Mouse (Mus musculus): ENCODE measurements around the gene Stim2. TPM values are rescaled to one million over a fixed set of nuclear protein-coding genes. Genes with fewer than 3 reads are reported as not detected.

Gene Stim2
- total and polyA plus RNA-seq, 2 experiments = 12.2 to 13.2 TPM

DNA sequence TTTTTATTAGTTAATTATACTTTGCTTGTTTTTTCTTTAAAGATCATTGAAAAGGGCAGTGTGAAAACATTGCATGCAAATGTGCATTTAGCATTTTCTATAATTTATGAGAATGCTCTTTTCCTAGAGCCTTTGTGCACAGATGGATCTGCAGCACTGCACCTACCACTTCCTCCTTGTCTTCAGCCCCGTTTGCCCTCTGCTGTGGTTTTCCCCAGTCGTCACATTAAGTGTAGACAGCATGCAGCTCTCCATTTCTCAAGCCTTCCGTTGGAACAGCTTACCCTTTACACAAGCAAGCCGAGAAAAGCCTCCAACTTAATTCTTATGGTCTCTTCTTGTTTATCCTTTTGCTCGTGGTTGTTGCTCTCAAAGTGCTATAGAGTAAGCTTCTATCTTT lies 103.0 kb downstream of the Stim2 start:
- H3K27ac ChIP-seq (replicated peaks; ENCODE audit: insufficient read depth, low read depth, low read length) = no peak overlapping the region
- peaks cover 5% of the 10 kb centered on the region; the same call in 1 of the 2 replicates for H3K79me2 ChIP-seq (ENCODE audit: control insufficient read depth, insufficient read depth, low read length)
- no peak for DNase-seq (ENCODE audit: extremely low read depth, low read depth, low spot score)
- H3K9ac ChIP-seq (ENCODE audit: low read depth, low read length) = no peak overlapping the region
- no peak for TF ChIP-seq CTCF (IDR thresholded peaks at IDR 0.05; ENCODE audit: low read depth, low read length)
- TF ChIP-seq POLR2A (IDR thresholded peaks at IDR 0.05; ENCODE audit: extremely low read depth, insufficient read depth, low read length) = no peak
- H3K4me1 ChIP-seq (ENCODE audit: control insufficient read depth, insufficient read depth, low read length) = no peaks in the 10 kb centered on the region
- peaks cover 16% of the 10 kb centered on the region for H3K36me3 ChIP-seq (ENCODE audit: control insufficient read depth, insufficient read depth, low read length)
- 82% methylated on average over 5 of the region's 5 CpGs for whole genome bisulfite sequencing
- no peak overlapping the region for H3K4me3 ChIP-seq (ENCODE audit: insufficient read depth, low read depth, low read length)
- H3K27me3 ChIP-seq (ENCODE audit: control insufficient read depth, insufficient read depth, low read length) = no peaks in the 10 kb centered on the region

DNA sequence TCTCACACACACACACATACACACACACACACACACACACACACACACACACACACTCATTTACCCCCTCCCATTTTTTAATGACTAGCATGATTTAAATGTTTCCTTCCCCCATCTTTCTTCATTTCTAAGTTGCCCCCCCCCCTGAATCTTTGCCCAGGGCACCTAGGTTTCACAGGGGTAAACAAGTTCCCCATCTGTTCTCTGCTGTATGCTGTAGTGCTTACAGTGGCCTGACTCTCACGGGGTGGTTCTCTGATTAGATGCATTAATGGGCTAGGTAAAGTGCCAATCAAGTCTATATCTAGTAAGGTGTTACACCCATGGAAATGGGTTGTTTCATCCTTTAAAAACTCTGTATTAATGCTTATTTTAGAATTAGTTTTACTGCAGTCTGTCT lies 103.7 kb downstream of the Stim2 start:
- H3K36me3 ChIP-seq (ENCODE audit: control insufficient read depth, insufficient read depth, low read length) = peaks cover 16% of the 10 kb centered on the region
- H3K27ac ChIP-seq (replicated peaks; ENCODE audit: insufficient read depth, low read depth, low read length) = no peak overlapping the region
- H3K4me3 ChIP-seq (ENCODE audit: insufficient read depth, low read depth, low read length) = no peak overlapping the region
- no peaks in the 10 kb centered on the region for H3K27me3 ChIP-seq (ENCODE audit: control insufficient read depth, insufficient read depth, low read length)
- no peak overlapping the region for H3K9ac ChIP-seq (ENCODE audit: low read depth, low read length)
- peaks cover under 1% of the 10 kb centered on the region; the same call in 1 of the 2 replicates for H3K4me1 ChIP-seq (ENCODE audit: control insufficient read depth, insufficient read depth, low read length)
- H3K79me2 ChIP-seq (ENCODE audit: control insufficient read depth, insufficient read depth, low read length) = peaks cover 2% of the 10 kb centered on the region; the same call in 1 of the 2 replicates
- no peak for DNase-seq (ENCODE audit: extremely low read depth, low read depth, low spot score)
- TF ChIP-seq POLR2A (IDR thresholded peaks at IDR 0.05; ENCODE audit: extremely low read depth, insufficient read depth, low read length) = no peak
- no peak for TF ChIP-seq CTCF (IDR thresholded peaks at IDR 0.05; ENCODE audit: low read depth, low read length)
- WGBS = 88% methylated on average over 1 of the region's 1 CpGs

DNA sequence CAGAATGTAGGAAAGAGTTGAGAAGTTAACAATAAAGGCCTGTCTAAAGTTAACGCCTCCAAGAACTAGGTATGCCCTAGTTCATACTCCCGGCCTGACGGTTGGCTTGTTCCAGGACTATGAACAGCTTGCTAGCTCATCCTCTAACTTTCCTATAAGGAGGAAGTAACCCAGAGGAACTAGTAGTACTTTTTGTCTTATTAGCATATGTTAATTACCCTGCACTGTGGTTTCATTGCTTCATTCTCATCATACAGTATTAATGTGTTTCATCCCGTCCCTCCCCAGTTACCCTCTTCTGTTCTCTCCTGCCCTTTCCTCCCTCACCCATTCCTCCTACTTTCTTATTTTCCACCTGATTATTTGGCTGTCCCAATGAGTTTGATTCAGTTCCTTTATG lies 108.4 kb downstream of the Stim2 start:
- H3K9ac ChIP-seq (ENCODE audit: low read depth, low read length) = no peak overlapping the region
- no peak for TF ChIP-seq POLR2A (IDR thresholded peaks at IDR 0.05; ENCODE audit: extremely low read depth, insufficient read depth, low read length)
- TF ChIP-seq CTCF (IDR thresholded peaks at IDR 0.05; ENCODE audit: low read depth, low read length) = no peak
- peaks cover 27% of the 10 kb centered on the region for H3K36me3 ChIP-seq (ENCODE audit: control insufficient read depth, insufficient read depth, low read length)
- no peaks in the 10 kb centered on the region; the same call in 1 of the 2 replicates for H3K79me2 ChIP-seq (ENCODE audit: control insufficient read depth, insufficient read depth, low read length)
- H3K4me1 ChIP-seq (ENCODE audit: control insufficient read depth, insufficient read depth, low read length) = peaks cover 12% of the 10 kb centered on the region
- no peak overlapping the region for H3K4me3 ChIP-seq (ENCODE audit: insufficient read depth, low read depth, low read length)
- H3K27ac ChIP-seq (replicated peaks; ENCODE audit: insufficient read depth, low read depth, low read length) = no peak overlapping the region
- H3K27me3 ChIP-seq (ENCODE audit: control insufficient read depth, insufficient read depth, low read length) = no peaks in the 10 kb centered on the region
- DNase-seq (ENCODE audit: extremely low read depth, low read depth, low spot score) = no peak
- WGBS = 94% methylated on average over 4 of the region's 4 CpGs

DNA sequence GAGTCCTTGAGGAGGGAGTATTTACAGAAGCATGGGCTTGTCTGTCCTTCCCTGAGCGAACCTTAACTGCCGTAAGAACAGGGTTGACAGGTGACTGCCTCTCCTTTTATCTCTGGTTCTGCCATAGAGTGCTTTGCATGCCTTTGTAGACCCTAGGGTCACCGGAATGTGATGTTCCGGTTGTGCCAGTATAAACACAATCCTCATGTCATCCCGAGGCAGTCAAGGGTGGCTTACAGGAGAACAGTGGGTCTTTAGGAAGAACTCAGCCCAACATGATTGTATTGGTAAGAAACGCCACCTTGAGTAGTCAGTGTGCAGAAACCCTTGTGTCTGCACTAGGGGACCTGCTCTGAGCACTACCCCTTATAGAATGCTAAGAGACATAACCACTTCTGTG lies 108.8 kb downstream of the Stim2 start:
- WGBS = 75% methylated on average over 6 of the region's 6 CpGs
- H3K27me3 ChIP-seq (ENCODE audit: control insufficient read depth, insufficient read depth, low read length) = no peaks in the 10 kb centered on the region
- no peak overlapping the region for H3K4me3 ChIP-seq (ENCODE audit: insufficient read depth, low read depth, low read length)
- H3K27ac ChIP-seq (replicated peaks; ENCODE audit: insufficient read depth, low read depth, low read length) = no peak overlapping the region
- no peak overlapping the region for H3K9ac ChIP-seq (ENCODE audit: low read depth, low read length)
- DNase-seq (ENCODE audit: extremely low read depth, low read depth, low spot score) = no peak
- H3K36me3 ChIP-seq (ENCODE audit: control insufficient read depth, insufficient read depth, low read length) = peaks cover 28% of the 10 kb centered on the region
- H3K79me2 ChIP-seq (ENCODE audit: control insufficient read depth, insufficient read depth, low read length) = no peaks in the 10 kb centered on the region; the same call in 1 of the 2 replicates
- no peak for TF ChIP-seq POLR2A (IDR thresholded peaks at IDR 0.05; ENCODE audit: extremely low read depth, insufficient read depth, low read length)
- TF ChIP-seq CTCF (IDR thresholded peaks at IDR 0.05; ENCODE audit: low read depth, low read length) = no peak
- H3K4me1 ChIP-seq (ENCODE audit: control insufficient read depth, insufficient read depth, low read length) = peaks cover 12% of the 10 kb centered on the region

DNA sequence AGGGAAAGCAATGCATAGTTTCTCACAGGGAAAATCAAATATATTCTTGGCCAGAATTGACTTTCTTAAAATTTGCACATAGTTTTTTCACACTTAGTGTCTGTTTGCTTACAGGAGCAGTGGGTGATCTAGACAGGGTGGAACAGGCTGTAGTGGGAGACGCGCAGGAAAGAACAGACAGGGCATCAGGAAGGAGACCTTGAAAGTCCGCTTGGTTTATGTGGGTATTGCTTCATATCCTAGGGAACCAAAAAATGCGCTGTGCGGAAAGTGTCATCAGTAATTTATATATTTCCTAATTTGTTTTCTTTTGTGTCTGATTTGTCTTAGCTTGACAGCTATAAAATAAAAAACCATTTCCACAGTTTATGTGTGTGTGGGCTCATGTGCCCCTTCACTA lies 110.8 kb downstream of the Stim2 start:
- Histone ChIP-seq H3K4me3 (ENCODE audit: insufficient read depth, low read depth, low read length) (no peak overlapping the region), H3K27ac (replicated peaks; ENCODE audit: insufficient read depth, low read depth, low read length) (no peak overlapping the region), H3K36me3 (ENCODE audit: control insufficient read depth, insufficient read depth, low read length) (peaks cover 24% of the 10 kb centered on the region), H3K9ac (ENCODE audit: low read depth, low read length) (no peak overlapping the region), H3K4me1 (ENCODE audit: control insufficient read depth, insufficient read depth, low read length) (peaks cover 12% of the 10 kb centered on the region), H3K79me2 (ENCODE audit: control insufficient read depth, insufficient read depth, low read length) (no peaks in the 10 kb centered on the region; the same call in 1 of the 2 replicates), H3K27me3 (ENCODE audit: control insufficient read depth, insufficient read depth, low read length) (no peaks in the 10 kb centered on the region)
- DNase-seq (ENCODE audit: extremely low read depth, low read depth, low spot score) = no peak
- 73% methylated on average over 5 of the region's 5 CpGs for WGBS
- TF ChIP-seq CTCF (IDR thresholded peaks at IDR 0.05; ENCODE audit: low read depth, low read length) = no peak

DNA sequence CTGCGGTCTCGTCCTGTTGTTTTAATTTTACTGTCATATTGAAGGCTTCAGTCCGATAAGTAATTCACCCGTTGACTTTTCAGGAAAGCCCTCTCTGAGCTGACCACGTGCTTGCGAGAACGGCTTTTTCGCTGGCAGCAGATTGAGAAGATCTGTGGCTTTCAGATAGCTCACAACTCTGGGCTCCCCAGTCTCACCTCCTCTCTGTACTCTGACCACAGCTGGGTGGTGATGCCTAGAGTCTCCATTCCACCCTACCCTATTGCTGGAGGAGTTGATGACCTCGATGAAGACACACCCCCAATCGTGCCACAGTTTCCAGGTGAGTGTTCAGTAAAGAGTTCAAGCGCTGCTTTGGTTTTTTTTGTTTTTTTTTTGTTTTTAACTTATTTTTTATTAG lies 112.5 kb downstream of the Stim2 start:
- Histone ChIP-seq H3K4me3 (ENCODE audit: insufficient read depth, low read depth, low read length) (no peak overlapping the region), H3K27me3 (ENCODE audit: control insufficient read depth, insufficient read depth, low read length) (no peaks in the 10 kb centered on the region), H3K79me2 (ENCODE audit: control insufficient read depth, insufficient read depth, low read length) (no peaks in the 10 kb centered on the region; the same call in 1 of the 2 replicates), H3K4me1 (ENCODE audit: control insufficient read depth, insufficient read depth, low read length) (peaks cover 12% of the 10 kb centered on the region), H3K27ac (replicated peaks; ENCODE audit: insufficient read depth, low read depth, low read length) (no peak overlapping the region), H3K9ac (ENCODE audit: low read depth, low read length) (no peak overlapping the region), H3K36me3 (ENCODE audit: control insufficient read depth, insufficient read depth, low read length) (peaks cover 16% of the 10 kb centered on the region)
- 91% methylated on average over 11 of the region's 11 CpGs for WGBS
- TF ChIP-seq CTCF (IDR thresholded peaks at IDR 0.05; ENCODE audit: low read depth, low read length) (no peak), POLR2A (IDR thresholded peaks at IDR 0.05; ENCODE audit: extremely low read depth, insufficient read depth, low read length) (no peak)
- no peak for DNase-seq (ENCODE audit: extremely low read depth, low read depth, low spot score)

Measured in liver, adult 2 months (tissue).